Mouse (Mus musculus): ENCODE results near the gene Gls. TPM values are rescaled to one million over a fixed set of nuclear protein-coding genes. Genes with fewer than 3 reads are reported as not detected.

The Gls gene
- polyA plus RNA-seq, 1 experiment from 2014 or later, result 33.9 TPM

- 97% methylated on average over 8 of the region's 8 CpGs for WGBS
- Histone ChIP-seq H3K36me3 (ENCODE audit: control insufficient read depth, insufficient read depth) (peaks cover 92% of the 10 kb centered on the region), H3K27ac (ENCODE audit: low read depth, low read length) (no peak overlapping the region), H3K4me2 (replicated peaks; ENCODE audit: low read depth) (no peak overlapping the region), H3K9ac (ENCODE audit: low read depth, low read length) (no peak overlapping the region), H3K27me3 (replicated peaks; ENCODE audit: control insufficient read depth, insufficient read depth, low read length) (no peaks in the 10 kb centered on the region), H3K4me1 (replicated peaks; ENCODE audit: control insufficient read depth, insufficient read depth, low read length) (peaks cover 2% of the 10 kb centered on the region; the same call in 1 of the 2 replicates), H3K4me3 (ENCODE audit: low read depth, low read length) (no peak overlapping the region), H3K9me3 (ENCODE audit: control insufficient read depth) (no peaks in the 10 kb centered on the region)
- no peak for ATAC-seq
- no peak for TF ChIP-seq CTCF (IDR thresholded peaks at IDR 0.05; ENCODE audit: low read depth)
These were observed 78.1 kb downstream of the Gls start for GRCm38 (mm10) chr1:52154890-52155289.

GRCm38 (mm10) chr1:52152936-52153335, 80.1 kb downstream of the Gls start:
- no peak for ATAC-seq
- Histone ChIP-seq H3K27me3 (replicated peaks; ENCODE audit: control insufficient read depth, insufficient read depth, low read length) (no peaks in the 10 kb centered on the region), H3K9me3 (ENCODE audit: control insufficient read depth) (no peaks in the 10 kb centered on the region), H3K9ac (ENCODE audit: low read depth, low read length) (no peak overlapping the region), H3K4me3 (ENCODE audit: low read depth, low read length) (no peak overlapping the region), H3K36me3 (ENCODE audit: control insufficient read depth, insufficient read depth) (peaks cover 91% of the 10 kb centered on the region), H3K4me1 (replicated peaks; ENCODE audit: control insufficient read depth, insufficient read depth, low read length) (peaks cover 3% of the 10 kb centered on the region; the same call in 1 of the 2 replicates), H3K27ac (ENCODE audit: low read depth, low read length) (no peak overlapping the region), H3K4me2 (replicated peaks; ENCODE audit: low read depth) (no peak overlapping the region)
- no peak for TF ChIP-seq CTCF (IDR thresholded peaks at IDR 0.05; ENCODE audit: low read depth)
- WGBS, result 61% methylated on average over 3 of the region's 3 CpGs

GRCm38 (mm10) chr1:52152369-52152768, 80.7 kb downstream of the Gls start:
- no peak overlapping the region for H3K4me3 ChIP-seq (ENCODE audit: low read depth, low read length)
- TF ChIP-seq CTCF (IDR thresholded peaks at IDR 0.05; ENCODE audit: low read depth), result no peak
- H3K9me3 ChIP-seq (ENCODE audit: control insufficient read depth), result no peaks in the 10 kb centered on the region
- no peak overlapping the region for H3K9ac ChIP-seq (ENCODE audit: low read depth, low read length)
- 76% methylated on average over 13 of the region's 13 CpGs for WGBS
- no peak overlapping the region for H3K4me2 ChIP-seq (replicated peaks; ENCODE audit: low read depth)
- no peak for ATAC-seq
- H3K27ac ChIP-seq (ENCODE audit: low read depth, low read length), result no peak overlapping the region
- H3K4me1 ChIP-seq (replicated peaks; ENCODE audit: control insufficient read depth, insufficient read depth, low read length), result peaks cover 3% of the 10 kb centered on the region; the same call in 1 of the 2 replicates
- H3K36me3 ChIP-seq (ENCODE audit: control insufficient read depth, insufficient read depth), result peaks cover 92% of the 10 kb centered on the region
- H3K27me3 ChIP-seq (replicated peaks; ENCODE audit: control insufficient read depth, insufficient read depth, low read length), result no peaks in the 10 kb centered on the region

GRCm38 (mm10) chr1:52151166-52151565, 81.9 kb downstream of the Gls start:
- H3K27ac ChIP-seq (ENCODE audit: low read depth, low read length), result no peak overlapping the region
- 96% methylated on average over 5 of the region's 5 CpGs for WGBS
- no peak overlapping the region for H3K4me2 ChIP-seq (replicated peaks; ENCODE audit: low read depth)
- no peak overlapping the region for H3K9ac ChIP-seq (ENCODE audit: low read depth, low read length)
- H3K36me3 ChIP-seq (ENCODE audit: control insufficient read depth, insufficient read depth), result peaks cover 92% of the 10 kb centered on the region
- no peak overlapping the region for H3K4me3 ChIP-seq (ENCODE audit: low read depth, low read length)
- TF ChIP-seq CTCF (IDR thresholded peaks at IDR 0.05; ENCODE audit: low read depth), result no peak
- ATAC-seq, result no peak
- H3K9me3 ChIP-seq (ENCODE audit: control insufficient read depth), result no peaks in the 10 kb centered on the region
- H3K27me3 ChIP-seq (replicated peaks; ENCODE audit: control insufficient read depth, insufficient read depth, low read length), result no peaks in the 10 kb centered on the region
- peaks cover 3% of the 10 kb centered on the region; the same call in 1 of the 2 replicates for H3K4me1 ChIP-seq (replicated peaks; ENCODE audit: control insufficient read depth, insufficient read depth, low read length)

GRCm38 (mm10) chr1:52150676-52151075, 82.4 kb downstream of the Gls start:
- Histone ChIP-seq H3K9me3 (ENCODE audit: control insufficient read depth) (no peaks in the 10 kb centered on the region), H3K4me2 (replicated peaks; ENCODE audit: low read depth) (no peak overlapping the region), H3K27me3 (replicated peaks; ENCODE audit: control insufficient read depth, insufficient read depth, low read length) (no peaks in the 10 kb centered on the region), H3K36me3 (ENCODE audit: control insufficient read depth, insufficient read depth) (peaks cover 87% of the 10 kb centered on the region), H3K4me1 (replicated peaks; ENCODE audit: control insufficient read depth, insufficient read depth, low read length) (peaks cover 3% of the 10 kb centered on the region; the same call in 1 of the 2 replicates), H3K4me3 (ENCODE audit: low read depth, low read length) (no peak overlapping the region), H3K9ac (ENCODE audit: low read depth, low read length) (no peak overlapping the region), H3K27ac (ENCODE audit: low read depth, low read length) (no peak overlapping the region)
- WGBS, result 40% methylated on average over 11 of the region's 11 CpGs
- ATAC-seq, result 0 out of 2 replicates have a peak, but pooled peaks have one; percentile 20
- TF ChIP-seq CTCF (IDR thresholded peaks at IDR 0.05; ENCODE audit: low read depth), result no peak

GRCm38 (mm10) chr1:52149934-52150346, 83.1 kb downstream of the Gls start:
- H3K36me3 ChIP-seq (ENCODE audit: control insufficient read depth, insufficient read depth), result peaks cover 86% of the 10 kb centered on the region
- no peak for TF ChIP-seq CTCF (IDR thresholded peaks at IDR 0.05; ENCODE audit: low read depth)
- H3K27ac ChIP-seq (ENCODE audit: low read depth, low read length), result no peak overlapping the region
- no peak for ATAC-seq
- no peak overlapping the region for H3K4me2 ChIP-seq (replicated peaks; ENCODE audit: low read depth)
- WGBS, result 43% methylated on average over 9 of the region's 9 CpGs
- peaks cover 3% of the 10 kb centered on the region; the same call in 1 of the 2 replicates for H3K4me1 ChIP-seq (replicated peaks; ENCODE audit: control insufficient read depth, insufficient read depth, low read length)
- no peak overlapping the region for H3K4me3 ChIP-seq (ENCODE audit: low read depth, low read length)
- no peaks in the 10 kb centered on the region for H3K9me3 ChIP-seq (ENCODE audit: control insufficient read depth)
- H3K9ac ChIP-seq (ENCODE audit: low read depth, low read length), result no peak overlapping the region
- no peaks in the 10 kb centered on the region for H3K27me3 ChIP-seq (replicated peaks; ENCODE audit: control insufficient read depth, insufficient read depth, low read length)

GRCm38 (mm10) chr1:52148696-52149095, 84.3 kb downstream of the Gls start:
- no peak overlapping the region for H3K27ac ChIP-seq (ENCODE audit: low read depth, low read length)
- no peaks in the 10 kb centered on the region for H3K9me3 ChIP-seq (ENCODE audit: control insufficient read depth)
- 87% methylated on average over 7 of the region's 7 CpGs for WGBS
- H3K27me3 ChIP-seq (replicated peaks; ENCODE audit: control insufficient read depth, insufficient read depth, low read length), result no peaks in the 10 kb centered on the region
- H3K9ac ChIP-seq (ENCODE audit: low read depth, low read length), result no peak overlapping the region
- H3K4me2 ChIP-seq (replicated peaks; ENCODE audit: low read depth), result no peak overlapping the region
- H3K4me1 ChIP-seq (replicated peaks; ENCODE audit: control insufficient read depth, insufficient read depth, low read length), result peaks cover 3% of the 10 kb centered on the region; the same call in 1 of the 2 replicates
- ATAC-seq, result no peak
- peaks cover 86% of the 10 kb centered on the region for H3K36me3 ChIP-seq (ENCODE audit: control insufficient read depth, insufficient read depth)
- no peak overlapping the region for H3K4me3 ChIP-seq (ENCODE audit: low read depth, low read length)
- no peak for TF ChIP-seq CTCF (IDR thresholded peaks at IDR 0.05; ENCODE audit: low read depth)
